Mouse (Mus musculus): ENCODE measurements around the gene Bad.

GRCm38 (mm10) chr19:6969291-6969664 lies 27.6 kb downstream of the Bad start:
- TF ChIP-seq CTCF (IDR thresholded peaks at IDR 0.05; ENCODE audit: low read depth, low read length) (no peak), POLR2A (IDR thresholded peaks at IDR 0.05; ENCODE audit: extremely low read depth, insufficient read depth, low read length) (no peak)
